Mouse (Mus musculus) heart, adult 2 months (tissue): ENCODE results near the gene G430095P16Rik.

Experiments
- CTCF ChIP-seq: fragments of 200-600 bp; IDR thresholded peaks from 2 replicates; pipeline ENCODE4 v1.8.1; 2022; ENCODE audit warnings: antibody characterized with exemption, mild to moderate bottlenecking, moderate library complexity
- EP300 ChIP-seq: fragments of 200-500 bp; IDR thresholded peaks from 2 replicates; pipeline ENCODE4 v1.6.1; 2011; ENCODE audit warnings: low read depth, low read length, control low read depth; ENCODE audit not compliant: insufficient read depth
- POLR2A ChIP-seq: fragments of 200-500 bp; IDR thresholded peaks from 2 replicates; pipeline ENCODE4 v1.6.1; 2011; ENCODE audit warnings: mild to moderate bottlenecking, low read depth, low read length, control low read depth; ENCODE audit not compliant: insufficient read depth

GRCm38 (mm10) chr8:84752734-84753582, 30.2 kb downstream of the G430095P16Rik start:
- no peak for TF ChIP-seq POLR2A
- no peak for TF ChIP-seq CTCF
- no peak for TF ChIP-seq EP300
